Mouse (Mus musculus) left cerebral cortex, postnatal 10 days (tissue): ENCODE results near the gene Washc3. TPM values are rescaled to one million over a fixed set of nuclear protein-coding genes. Genes with fewer than 3 reads are reported as not detected.

ENCODE experiments used
- DNase-seq, 2 experiments: peaks; one replicate each; pipeline ENCODE4 v3.0.0; 2021 to 2022; ENCODE audit warnings: low spot score in 2 of 2, mixed read lengths in 1 of 2; ENCODE audit errors: extremely low spot score in 1 of 2
- intact Hi-C: fragments of 180-260 bp; cut with DNase I; formaldehyde crosslinking; loops from one replicate; pipeline ENCODE4 v1.15.1; 2025
- total RNA-seq, 2 experiments: library from RNA; stranded (reverse); gene quantifications; 2 replicates each; pipeline ENCODE4 v1.2.3; 2021

Gene Washc3
- total RNA-seq, 2 experiments from 2014 or later, result 22.0 to 24.6 TPM

DNA sequence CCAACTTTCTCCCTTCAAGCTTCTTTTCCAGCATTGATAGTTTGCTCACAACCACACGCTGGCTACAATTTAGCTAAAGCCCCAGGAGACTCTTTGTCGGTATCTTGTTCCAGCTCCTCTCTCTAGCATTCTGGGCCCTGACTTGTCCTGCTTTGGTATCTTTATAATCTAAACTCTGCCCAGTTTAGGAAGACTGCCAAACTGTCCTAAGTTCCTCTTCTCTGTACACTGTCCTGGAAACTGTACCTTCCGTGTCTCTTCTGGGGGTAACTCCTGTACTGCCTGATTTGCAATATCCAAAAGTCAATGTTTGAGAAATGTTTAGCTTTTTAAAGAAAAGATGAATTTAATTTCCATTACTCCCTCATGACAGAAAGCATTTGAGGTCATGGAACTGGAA is 49.4 kb downstream of the Washc3 start:
- DNase-seq, result no peak
- intact Hi-C loops, result no loop called here

DNA sequence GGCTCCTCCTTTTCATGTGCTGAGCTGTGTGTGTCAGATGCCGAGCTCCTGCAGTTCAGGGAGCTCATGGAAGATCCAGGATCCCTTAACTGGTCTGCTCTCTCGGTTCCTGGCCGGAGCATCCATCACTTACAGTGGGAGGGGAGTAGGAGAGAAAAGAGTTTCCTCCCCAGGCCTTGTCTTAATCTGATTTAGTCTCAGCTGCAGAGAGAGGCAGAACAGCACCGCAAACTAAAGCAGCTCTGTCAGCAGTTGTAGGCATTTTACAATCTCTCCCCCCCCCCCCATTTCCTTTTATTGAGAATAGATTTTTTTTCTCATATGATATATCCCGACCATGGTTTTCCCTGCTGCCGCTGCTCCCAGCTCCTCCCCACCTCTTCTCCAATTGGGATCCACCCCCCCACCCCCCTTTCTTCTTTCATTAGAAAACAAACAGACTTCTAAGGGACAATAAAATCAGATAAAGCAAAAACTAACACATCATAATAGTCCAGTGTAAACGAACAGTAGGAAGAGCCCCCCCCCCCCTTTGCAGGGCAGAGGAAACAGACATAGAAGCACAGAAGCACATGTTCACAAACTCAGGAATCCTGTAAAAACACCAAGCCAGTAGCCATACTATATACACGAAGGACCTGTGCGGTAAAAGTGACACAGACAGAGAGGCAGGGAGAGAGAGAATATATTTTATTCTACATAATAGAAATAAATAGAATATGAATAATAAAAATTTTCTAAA is 51.4 kb downstream of the Washc3 start:
- intact Hi-C loops, result no loop called here
- DNase-seq, result no peak

DNA sequence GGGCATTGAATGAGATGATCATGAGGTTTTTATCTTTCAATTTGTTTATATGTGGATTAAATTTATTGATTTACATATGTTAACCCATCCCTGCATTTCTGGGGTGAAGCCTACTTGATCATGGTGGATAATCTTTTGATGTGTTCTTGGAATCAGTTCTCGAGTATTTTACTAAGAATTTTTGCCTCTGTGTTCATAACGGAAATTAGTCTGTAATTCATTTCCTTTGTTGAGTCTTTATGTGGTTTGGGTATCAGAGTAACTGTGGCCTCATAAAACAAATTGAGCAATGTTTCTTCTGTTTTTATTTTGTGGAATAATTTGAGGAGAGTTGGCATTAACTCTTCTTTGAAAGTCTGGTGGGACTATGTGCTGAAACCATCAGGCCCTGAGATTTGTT is 54.7 kb downstream of the Washc3 start:
- DNase-seq, result no peak
- intact Hi-C loops, result no loop called here

DNA sequence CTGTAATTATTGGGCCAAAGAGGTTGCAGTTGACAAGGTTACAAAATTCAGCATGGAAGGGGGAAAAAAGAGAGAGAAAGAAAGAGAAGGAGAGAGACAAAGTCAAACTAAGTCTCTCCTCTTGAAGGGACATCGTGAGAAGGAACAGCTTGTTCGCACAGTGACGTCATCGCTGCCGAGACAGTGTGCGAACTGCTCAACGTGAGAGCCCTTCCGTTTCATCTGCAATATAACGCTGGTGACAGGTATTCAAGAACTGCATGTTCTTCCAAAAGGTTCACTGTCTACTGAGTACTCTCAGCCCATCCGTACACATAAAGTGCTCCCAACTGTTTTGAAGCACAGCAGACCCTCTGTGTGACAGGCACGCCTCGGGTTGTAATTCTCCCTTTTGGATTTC is 59.4 kb downstream of the Washc3 start:
- intact Hi-C loops, result no loop called here
- DNase-seq, result no peak

DNA sequence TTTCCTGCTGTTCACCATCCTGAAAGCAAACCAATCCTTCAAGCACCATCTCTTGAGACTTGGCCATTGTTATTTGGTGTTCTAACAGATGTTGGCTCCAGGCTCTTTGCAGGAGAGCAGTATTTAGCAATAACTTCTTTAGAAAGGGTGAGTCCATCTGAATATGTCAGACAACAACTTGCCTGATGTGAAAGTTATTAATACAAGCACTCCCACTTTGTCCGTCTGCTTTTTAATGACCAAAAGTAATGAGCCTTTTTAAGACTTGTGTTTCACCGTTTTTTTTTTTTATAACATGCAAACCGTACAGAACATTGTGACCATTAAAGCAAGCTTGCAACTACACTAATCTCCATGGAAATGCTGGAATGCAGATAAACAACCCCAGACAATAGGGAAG is 60.3 kb downstream of the Washc3 start:
- no peak for DNase-seq
- intact Hi-C loops, result no loop called here

DNA sequence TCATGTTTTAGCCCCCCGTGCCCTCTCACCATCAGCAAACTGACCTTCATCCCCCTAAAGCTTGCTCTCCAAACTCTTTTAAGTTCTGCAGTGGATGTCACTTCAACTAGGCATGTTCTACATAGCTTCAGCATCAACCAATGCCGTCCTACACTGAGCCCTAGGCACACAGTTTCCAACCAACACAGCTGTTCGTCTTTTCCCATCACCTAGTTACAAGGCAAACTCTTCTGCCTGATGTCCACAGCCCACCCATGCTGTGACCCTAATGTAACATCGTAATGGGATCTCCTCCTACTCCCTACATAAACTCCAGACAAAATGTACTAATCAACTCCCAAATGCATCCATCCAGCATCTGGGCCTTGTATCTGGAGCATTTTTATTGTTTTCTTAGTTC is 62.5 kb downstream of the Washc3 start:
- no peak for DNase-seq
- intact Hi-C loops, result no loop called here

DNA sequence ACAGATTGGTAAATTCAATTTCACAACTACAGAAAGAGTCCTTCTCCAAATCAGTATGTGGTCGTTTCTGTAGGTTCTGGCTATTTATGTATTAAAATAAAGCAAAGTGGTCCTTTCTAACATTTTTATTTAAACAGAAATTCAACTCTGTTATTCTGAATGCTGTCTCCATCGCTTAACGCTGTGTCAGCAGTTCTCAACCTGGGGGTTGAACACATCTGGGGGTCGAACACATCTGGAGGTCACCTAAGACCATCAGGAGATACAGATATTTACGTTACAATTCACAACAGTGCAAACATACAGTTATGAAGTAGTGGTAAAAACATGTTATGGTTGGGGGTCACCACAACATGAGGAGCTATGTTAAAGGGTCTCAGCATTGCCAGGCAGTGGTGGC is 73.2 kb downstream of the Washc3 start:
- intact Hi-C loops, result no loop called here
- no peak for DNase-seq

DNA sequence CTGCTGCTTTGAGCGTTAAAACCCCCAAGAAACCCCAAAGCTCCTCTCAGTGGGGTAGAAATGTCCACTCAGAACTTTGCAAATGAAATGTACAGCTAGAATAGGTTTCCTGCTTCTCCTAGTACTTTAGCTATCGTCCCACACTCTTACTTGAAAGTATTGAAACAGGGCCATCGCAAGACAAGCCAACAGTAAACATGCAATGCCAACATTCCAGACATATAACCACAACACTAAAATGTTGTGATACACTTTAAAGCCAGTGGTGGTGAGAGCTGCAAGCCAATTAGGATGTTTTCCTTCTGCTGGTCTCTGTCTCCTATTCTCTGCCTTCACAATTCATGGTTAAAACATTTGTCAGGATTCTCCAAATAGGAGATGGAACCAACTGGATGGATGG is 80.8 kb downstream of the Washc3 start:
- intact Hi-C loops, result no loop called here
- DNase-seq, result no peak

DNA sequence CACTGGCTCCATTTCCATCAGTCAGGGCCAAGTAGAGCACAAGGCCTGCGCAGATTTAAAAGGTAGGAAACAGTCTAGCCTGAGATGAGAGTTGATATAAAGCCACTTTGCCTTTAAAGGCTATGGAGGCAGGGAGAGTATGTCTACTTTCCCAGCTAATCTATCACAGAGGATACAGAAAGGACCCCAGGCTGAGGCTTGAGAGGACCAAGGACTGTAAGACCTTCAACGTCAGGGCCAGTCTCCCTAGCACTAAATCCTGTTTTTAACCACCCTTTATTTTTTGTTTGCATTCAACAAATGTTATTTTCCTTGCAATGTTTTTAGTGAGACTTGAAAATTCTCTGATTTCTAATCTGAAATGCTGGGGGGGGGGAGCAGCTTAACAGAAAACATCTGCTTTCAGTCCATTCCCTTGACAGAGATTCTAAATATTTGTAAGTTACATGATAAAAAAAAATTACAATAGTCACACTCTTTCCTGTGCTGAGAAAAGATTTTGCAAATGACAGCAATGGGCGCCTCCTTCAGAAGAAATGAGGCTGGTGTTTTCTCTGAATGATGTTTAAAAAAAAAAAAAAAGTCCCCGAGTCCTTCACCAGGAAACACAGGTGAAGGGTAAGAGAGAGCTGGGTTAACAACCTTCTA is 83.6 kb downstream of the Washc3 start:
- no peak for DNase-seq
- intact Hi-C loops, result no loop called here

DNA sequence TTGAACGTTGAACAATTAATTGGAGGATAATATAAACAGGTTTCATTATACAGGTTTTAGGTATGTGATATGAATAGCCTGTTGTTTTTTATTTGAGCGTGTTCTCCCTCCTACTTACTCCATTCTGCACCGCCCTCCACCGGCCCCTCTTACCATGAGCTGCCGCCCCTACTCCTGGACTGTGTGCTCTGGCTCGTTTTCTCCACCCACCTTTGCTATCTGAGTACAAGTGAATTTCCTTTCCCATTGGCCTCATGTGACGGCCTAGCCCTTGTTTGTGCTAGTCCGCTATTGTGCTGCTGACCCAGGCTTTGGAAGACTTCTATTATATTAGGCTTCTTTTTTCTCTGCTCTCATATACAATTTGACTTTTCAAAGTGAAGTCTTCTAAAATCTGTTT is 86.4 kb downstream of the Washc3 start:
- no peak for DNase-seq
- intact Hi-C loops, result no loop called here

DNA sequence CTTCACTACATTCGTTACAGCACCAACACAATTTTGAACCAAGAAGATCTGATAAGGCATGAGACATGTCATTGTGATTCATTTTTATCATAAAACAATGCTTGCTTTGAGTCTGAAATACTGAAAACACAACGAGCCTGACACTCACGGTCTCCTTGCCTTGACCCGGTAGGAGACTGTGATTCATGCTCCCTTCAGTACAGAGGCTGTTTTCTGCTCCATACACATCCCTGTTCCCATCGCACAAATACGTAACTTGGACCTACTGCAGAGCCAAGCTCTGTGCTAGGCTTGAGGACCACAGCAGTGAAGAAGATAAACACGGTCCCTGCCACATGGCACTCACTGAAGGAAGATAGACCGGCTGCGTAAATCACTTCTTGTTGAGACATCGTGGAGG is 87.2 kb downstream of the Washc3 start:
- DNase-seq, result no peak
- intact Hi-C loops, result no loop called here

DNA sequence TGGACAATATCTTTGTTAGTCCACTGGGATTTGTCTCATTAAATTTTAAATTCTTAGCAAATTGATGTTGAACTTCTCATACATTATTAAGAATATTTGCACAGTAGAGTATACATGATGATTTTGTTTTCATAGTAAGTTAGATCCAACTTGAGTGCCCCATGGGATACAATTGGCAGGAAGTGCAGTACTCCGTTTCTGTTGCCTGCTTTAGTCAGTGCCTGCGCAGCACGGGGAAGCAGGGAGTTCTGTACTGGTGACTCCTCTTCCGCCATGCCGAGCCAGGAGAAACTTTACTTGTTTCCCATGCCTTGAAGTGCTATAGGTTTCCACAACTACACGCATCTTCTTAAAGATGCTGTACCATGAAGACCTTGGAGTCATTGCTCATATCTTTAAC is 94.2 kb downstream of the Washc3 start:
- intact Hi-C loops, result no loop called here
- DNase-seq, result no peak

Other genes with a start within 250 kb of the Washc3 start
- gene Pmch, start 110.0 kb upstream of the Washc3 start, total RNA-seq, result not detected
- gene Parpbp, start 54.2 kb upstream of the Washc3 start, total RNA-seq, result 1 to 10 TPM; 2.8 to 2.9 TPM
- gene Nup37, start 54.1 kb upstream of the Washc3 start, total RNA-seq, result 1 to 10 TPM; 7.3 to 7.4 TPM
- gene Dram1, start 178.0 kb downstream of the Washc3 start, total RNA-seq, result 1 to 10 TPM in 1 of 2 experiments, under 1 TPM in 1; 0.94 to 1.6 TPM
- 100 to 1,000 TPM; 101 to 102 TPM for gene Gnptab, start 178.0 kb downstream of the Washc3 start, total RNA-seq